Mouse (Mus musculus) neutrophil, adult 5-6 weeks (primary cell): ENCODE data around the gene Atp6v1e2. TPM values are rescaled to one million over a fixed set of nuclear protein-coding genes. Genes with fewer than 3 reads are reported as not detected.

Experiments used
- ATAC-seq: fragments of 151-379, 151-347 bp; 2 replicates; pipeline ENCODE4 v1.8.0; 2017; ENCODE audit warnings: mild to moderate bottlenecking, moderate TSS enrichment; ENCODE audit not compliant: insufficient number of reproducible peaks, poor library complexity, low FRiP score, severe bottlenecking; ENCODE audit errors: extremely low read depth
- total RNA-seq: library from RNA; stranded (forward); fragments of 200-1000 nt; gene quantifications from 2 replicates; pipeline ENCODE4 v1.2.3, GENCODE M21; 2017

The Atp6v1e2 gene
- not detected in 2 replicates for total RNA-seq

- ATAC-seq: no peak
These were observed at the start of gene Atp6v1e2 for GRCm38 (mm10) chr17:86947840-86948796. Gene Atp6v1e2, minus strand, starts transcription at chr17:86947897.

- no peak for ATAC-seq
These were observed 49.6 kb upstream of the Atp6v1e2 start for GRCm38 (mm10) chr17:86997323-86997722.

- no peak for ATAC-seq
These were observed 43.6 kb upstream of the Atp6v1e2 start for GRCm38 (mm10) chr17:86991306-86991705.

- ATAC-seq: 0 out of 2 replicates have a peak, but pooled peaks have one; percentile 7
These were observed 41.0 kb upstream of the Atp6v1e2 start for GRCm38 (mm10) chr17:86988601-86989184.

- ATAC-seq: peak; percentile 62
These were observed 40.5 kb upstream of the Atp6v1e2 start for GRCm38 (mm10) chr17:86988161-86988560.

GRCm38 (mm10) chr17:86986449-86987138, 38.9 kb upstream of the Atp6v1e2 start:
- ATAC-seq: no peak

- ATAC-seq: no peak
These were observed 34.8 kb upstream of the Atp6v1e2 start for GRCm38 (mm10) chr17:86982497-86982896.

- no peak for ATAC-seq
These were observed 34.0 kb upstream of the Atp6v1e2 start for GRCm38 (mm10) chr17:86981701-86982100.

- ATAC-seq: no peak
These were observed 33.5 kb upstream of the Atp6v1e2 start for GRCm38 (mm10) chr17:86981205-86981604.

GRCm38 (mm10) chr17:86978496-86978895, 30.8 kb upstream of the Atp6v1e2 start:
- peak; percentile 42; the same call in 1 of the 2 replicates for ATAC-seq

- no peak for ATAC-seq
These were observed 28.7 kb upstream of the Atp6v1e2 start for GRCm38 (mm10) chr17:86976387-86976786.

GRCm38 (mm10) chr17:86973097-86973496, 25.4 kb upstream of the Atp6v1e2 start:
- no peak for ATAC-seq

- no peak for ATAC-seq
These were observed 24.2 kb upstream of the Atp6v1e2 start for GRCm38 (mm10) chr17:86971860-86972259.

GRCm38 (mm10) chr17:86971036-86971435, 23.3 kb upstream of the Atp6v1e2 start:
- no peak for ATAC-seq

- ATAC-seq: no peak
These were observed 22.5 kb upstream of the Atp6v1e2 start for GRCm38 (mm10) chr17:86970026-86970750.

- peak; percentile 90 for ATAC-seq
These were observed 21.9 kb upstream of the Atp6v1e2 start for GRCm38 (mm10) chr17:86969582-86969981.

GRCm38 (mm10) chr17:86968581-86968980, 20.9 kb upstream of the Atp6v1e2 start:
- no peak for ATAC-seq

- no peak for ATAC-seq
These were observed 20.1 kb upstream of the Atp6v1e2 start for GRCm38 (mm10) chr17:86967536-86968525.
